Mouse (Mus musculus) erythroblast, embryonic 14.5 days (primary cell): ENCODE measurements around the gene Itpripl1.

ENCODE experiments used
- GATA1 ChIP-seq: IDR thresholded peaks from 2 replicates; pipeline ENCODE4 v1.6.1; 2012; ENCODE audit warnings: low read length, inconsistent platforms, mixed read lengths
- TAL1 ChIP-seq: IDR thresholded peaks from 3 replicates; pipeline ENCODE4 v1.6.1; 2012; ENCODE audit warnings: low read length, inconsistent platforms, mixed read lengths

GRCm38 (mm10) chr2:127143158-127144063 is at the start of gene Itpripl1:
- TF ChIP-seq GATA1 (no peak), TAL1 (no peak)
